Mouse (Mus musculus) heart, adult 2 months (tissue): Measurements from ENCODE around the gene Hcrt.

Experiments used
- CTCF ChIP-seq: fragments of 200-600 bp; IDR thresholded peaks from 2 replicates; pipeline ENCODE4 v1.8.1; 2022; ENCODE audit warnings: antibody characterized with exemption, mild to moderate bottlenecking, moderate library complexity
- EP300 ChIP-seq: fragments of 200-500 bp; IDR thresholded peaks from 2 replicates; pipeline ENCODE4 v1.6.1; 2011; ENCODE audit warnings: low read depth, low read length, control low read depth; ENCODE audit not compliant: insufficient read depth
- POLR2A ChIP-seq: fragments of 200-500 bp; IDR thresholded peaks from 2 replicates; pipeline ENCODE4 v1.6.1; 2011; ENCODE audit warnings: mild to moderate bottlenecking, low read depth, low read length, control low read depth; ENCODE audit not compliant: insufficient read depth

DNA sequence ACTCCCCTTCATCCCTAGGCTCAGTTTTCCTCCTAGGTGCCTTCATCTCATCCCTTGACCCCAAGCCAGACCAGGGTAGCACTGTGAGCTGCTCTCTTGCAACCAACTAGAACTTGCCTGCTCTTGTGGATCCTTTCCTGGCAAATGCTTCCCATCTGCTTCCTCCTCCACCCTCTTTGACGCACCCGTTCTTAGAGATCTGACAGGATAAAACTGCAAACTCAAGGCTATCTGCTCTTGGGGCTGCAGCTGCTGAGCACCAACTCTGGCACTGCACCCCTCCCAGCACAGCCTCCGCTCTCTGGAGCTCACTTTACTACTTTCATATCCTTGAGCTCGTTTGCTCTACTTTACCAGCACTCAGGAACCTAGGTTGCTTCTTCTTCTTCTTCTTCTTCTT is 14.1 kb downstream of the Hcrt start:
- TF ChIP-seq CTCF (no peak), POLR2A (no peak), EP300 (no peak)
